In the genomic region with DNA sequence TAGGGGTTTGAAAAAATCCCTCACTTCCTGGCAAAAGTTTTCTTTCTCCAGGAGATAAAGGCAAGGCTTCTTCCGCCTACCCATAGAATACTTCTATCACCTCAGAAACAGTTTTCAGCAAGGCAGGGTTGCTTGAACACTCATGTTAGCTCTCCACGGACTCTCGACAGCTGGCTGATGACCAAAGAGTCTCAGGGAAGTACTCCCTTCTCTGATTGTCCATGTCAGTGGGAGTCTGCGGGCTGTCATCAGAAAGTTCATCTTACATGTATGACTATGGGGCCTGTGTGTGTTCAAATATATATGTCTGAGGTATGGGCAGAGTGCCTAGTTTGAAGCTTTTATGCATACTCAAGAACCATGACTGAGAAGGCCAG, we compare ENCODE assay signal across 11 mouse cellular contexts.
A peak's percentile ranks its signal among the peaks of the same experiment; 100 is the strongest.
DNase-seq lines count a peak whose midpoint lies in the region; TF ChIP-seq lines count a peak whose summit lies in the region.
"Had no signal": no experiment of that assay in that cellular context is flagged by ENCODE, and none has a peak within 500 bp of the region (broad histone marks: within the 10 kb centered on the region; RNA-seq: fewer than 3 reads in every experiment).

No protein-coding gene starts in this region.

- no peak for TF ChIP-seq POLR2A in heart, adult 2 months (IDR thresholded peaks at IDR 0.05; ENCODE audit: insufficient read depth, low read depth, low read length)
- no peak for TF ChIP-seq POLR2A in kidney, adult 2 months (IDR thresholded peaks at IDR 0.05; ENCODE audit: low read depth, low read length)

- intact Hi-C loops in heart, adult 2 months (cut with DNase I) = loop anchor here (10.0 kb wide), 1 partner anchor 167 kb away; no protein-coding TSS in a partner anchor
- intact Hi-C loops in heart, postnatal 14 days (cut with DNase I) = loop anchor here (10.0 kb wide), 2 partner anchors 467 to 863 kb away; partner anchors contain the start of gene Zeb2

- H3K79me2 ChIP-seq in heart, adult 2 months (replicated peaks; ENCODE audit: control insufficient read depth, insufficient read depth, low read length) = no peaks in the 10 kb centered on the region

- TF ChIP-seq CTCF in heart, adult 2 months (IDR thresholded peaks at IDR 0.05) = no peak
- TF ChIP-seq CTCF in kidney, adult 2 months (conservative IDR thresholded peaks at IDR 0.05; ENCODE audit: insufficient read depth, insufficient read length, low read depth, low read length) = no peak

- no peaks in the 10 kb centered on the region; the same call in 1 of the 2 replicates for H3K4me1 ChIP-seq in heart, adult 2 months (ENCODE audit: control insufficient read depth, insufficient read depth, low read length)
- H3K4me1 ChIP-seq in kidney, adult 2 months (ENCODE audit: control insufficient read depth, insufficient read depth, low read length) = no peaks in the 10 kb centered on the region
- H3K4me1 ChIP-seq: hindbrain, embryonic 15.5 days had no signal

- H3K27me3 ChIP-seq in heart, adult 2 months (ENCODE audit: control insufficient read depth, insufficient read depth, low read length) = no peaks in the 10 kb centered on the region
- no peaks in the 10 kb centered on the region for H3K27me3 ChIP-seq in kidney, adult 2 months (replicated peaks; ENCODE audit: control insufficient read depth, insufficient read depth, low read length)
- H3K27me3 ChIP-seq: hindbrain, embryonic 15.5 days had no signal

- no peak overlapping the region for H3K9ac ChIP-seq in heart, adult 2 months (ENCODE audit: low read depth, low read length)
- H3K9ac ChIP-seq: hindbrain, embryonic 15.5 days; liver, embryonic 14.5 days had no signal

- H3K4me3 ChIP-seq in heart, adult 2 months = no peak overlapping the region
- no peak overlapping the region for H3K4me3 ChIP-seq in kidney, adult 2 months (ENCODE audit: insufficient read depth, low read depth, low read length)
- H3K4me3 ChIP-seq: hindbrain, embryonic 15.5 days had no signal

- peak overlapping the region; percentile 51 for H3K27ac ChIP-seq in heart, adult 2 months
- no peak overlapping the region for H3K27ac ChIP-seq in kidney, adult 2 months (ENCODE audit: insufficient read depth, low read depth, low read length)
- H3K27ac ChIP-seq: hindbrain, embryonic 15.5 days; liver, embryonic 14.5 days had no signal

- no peak for DNase-seq in heart, adult 2 months
- DNase-seq in heart, adult 9 months (ENCODE audit: low spot score in 2 of 2) = no peak
- DNase-seq in kidney, postnatal 4 days = peak; percentile 18 to 31
- no peak for DNase-seq in kidney, adult 2 months
- DNase-seq in NIH3T3 (ENCODE audit: low read depth) = peak; percentile 78
- peak; percentile 30 to 52 for DNase-seq in heart, postnatal 14 days
- DNase-seq in thymus, postnatal 14 days = no peak
- DNase-seq in layer of hippocampus, adult 8-10 months (ENCODE audit: low spot score in 2 of 2) = no peak
- DNase-seq: cerebellum, adult 18-20 months had no signal

- 26% methylated on average over 4 of the region's 4 CpGs for WGBS in heart, adult 2 months
- 84% methylated on average over 4 of the region's 4 CpGs for WGBS in kidney, adult 2 months

- TF ChIP-seq EP300 in heart, adult 2 months (IDR thresholded peaks at IDR 0.05; ENCODE audit: insufficient read depth, low read depth, low read length) = no peak

- no peaks in the 10 kb centered on the region for H3K36me3 ChIP-seq in heart, adult 2 months (ENCODE audit: control insufficient read depth, insufficient read depth, low read length)
- H3K36me3 ChIP-seq in kidney, adult 2 months (ENCODE audit: control insufficient read depth, insufficient read depth, low read length) = no peaks in the 10 kb centered on the region
- H3K36me3 ChIP-seq: hindbrain, embryonic 15.5 days had no signal

Comparison
In these comparisons a context has a peak if more than half of its experiments do, and no peak if none do; other contexts are left out.
1. DNase-seq: peak in kidney, postnatal 4 days (2 of 2), NIH3T3 (single experiment) and heart, postnatal 14 days (2 of 2); none in heart, adult 2 months (0 of 2), heart, adult 9 months (0 of 2), kidney, adult 2 months (single experiment), thymus, postnatal 14 days (single experiment) and layer of hippocampus, adult 8-10 months (0 of 2).